Mouse (Mus musculus): Measurements from ENCODE around the gene Gtf3a. TPM values are rescaled to one million over a fixed set of nuclear protein-coding genes. Genes with fewer than 3 reads are reported as not detected.

Gtf3a gene
- total RNA-seq, 2 experiments from 2014 or later: 31.7 to 33.3 TPM

- peak; percentile 53 for DNase-seq
Observed at GRCm38 (mm10) chr5:146983216-146983615, 34.8 kb downstream of the Gtf3a start.

GRCm38 (mm10) chr5:146985725-146986433 lies 37.4 kb downstream of the Gtf3a start:
- no peak for DNase-seq

- no peak for DNase-seq
Observed at GRCm38 (mm10) chr5:146987588-146987987, 39.1 kb downstream of the Gtf3a start.

- DNase-seq: no peak
Observed at GRCm38 (mm10) chr5:146989051-146989450, 40.6 kb downstream of the Gtf3a start.

GRCm38 (mm10) chr5:146993509-146993908 lies 45.1 kb downstream of the Gtf3a start:
- peak; percentile 68 for DNase-seq

- no peak for DNase-seq
Observed at GRCm38 (mm10) chr5:146994973-146995372, 46.5 kb downstream of the Gtf3a start.

GRCm38 (mm10) chr5:146996812-146997211 lies 48.4 kb downstream of the Gtf3a start:
- DNase-seq: no peak

- no peak for DNase-seq
Observed at GRCm38 (mm10) chr5:146998802-146999201, 50.3 kb downstream of the Gtf3a start.

- no peak for DNase-seq
Observed at GRCm38 (mm10) chr5:147001312-147001711, 52.9 kb downstream of the Gtf3a start.

- DNase-seq: no peak
Observed at GRCm38 (mm10) chr5:147003303-147003702, 54.8 kb downstream of the Gtf3a start.

Other genes starting within 250 kb of the Gtf3a start
- gene Usp12, start 153.7 kb upstream of the Gtf3a start, total RNA-seq (2021): 10 to 100 TPM; 19.4 to 21.5 TPM
- gene Rpl21, start 115.8 kb upstream of the Gtf3a start, total RNA-seq (2021): 100 to 1,000 TPM; 258 to 266 TPM
- gene Rasl11a, start 103.6 kb upstream of the Gtf3a start, total RNA-seq (2021): 1 to 10 TPM; 3.9 to 5.1 TPM
- gene Mtif3, start 15.1 kb downstream of the Gtf3a start, total RNA-seq (2021): 10 to 100 TPM; 21.8 to 27.5 TPM
- gene Lnx2, start 127.9 kb downstream of the Gtf3a start, total RNA-seq (2021): 1 to 10 TPM; 6.7 to 7.4 TPM
- 100 to 1,000 TPM; 103 to 116 TPM for gene Polr1d, start 128.4 kb downstream of the Gtf3a start, total RNA-seq (2021)
- gene Gsx1, start 240.0 kb downstream of the Gtf3a start, total RNA-seq (2021): not detected